Mouse (Mus musculus) embryonic facial prominence, embryonic 13.5 days (tissue): ENCODE results near the gene Csnk1g1. TPM values are rescaled to one million over a fixed set of nuclear protein-coding genes. Genes with fewer than 3 reads are reported as not detected.
A peak's percentile ranks its signal among the peaks of the same experiment; 100 is the strongest.

ENCODE experiments used
- ATAC-seq: fragments of 200-750 bp; cut with Nextera tagmentation; 2 replicates; pipeline ENCODE4 v1.8.0; 2017; ENCODE audit warnings: low read depth; ENCODE audit not compliant: insufficient number of reproducible peaks, insufficient read depth, low FRiP score, low TSS enrichment
- H3K27ac ChIP-seq: fragments of 300-500 bp; sonication (generic); 2 replicates; pipeline ENCODE4 v1.5.1; 2015; ENCODE audit warnings: moderate library complexity, mild to moderate bottlenecking, inconsistent platforms
- H3K27me3 ChIP-seq: fragments of 300-500 bp; sonication (generic); 2 replicates; pipeline ENCODE4 v1.6.1; 2015; ENCODE audit warnings: mild to moderate bottlenecking, inconsistent platforms
- H3K36me3 ChIP-seq: fragments of 300-500 bp; sonication (generic); 2 replicates; pipeline ENCODE4 v1.6.1; 2015; ENCODE audit warnings: mild to moderate bottlenecking, inconsistent platforms
- H3K4me1 ChIP-seq: fragments of 300-500 bp; sonication (generic); 2 replicates; pipeline ENCODE4 v1.6.1; 2015; ENCODE audit warnings: inconsistent platforms
- H3K4me2 ChIP-seq: fragments of 300-500 bp; sonication (generic); 2 replicates; pipeline ENCODE4 v1.6.1; 2015; ENCODE audit warnings: moderate library complexity, mild to moderate bottlenecking, inconsistent platforms
- H3K4me3 ChIP-seq: fragments of 300-500 bp; sonication (generic); 2 replicates; pipeline ENCODE4 v1.5.1; 2015; ENCODE audit warnings: mild to moderate bottlenecking, inconsistent platforms
- H3K9ac ChIP-seq: fragments of 300-500 bp; sonication (generic); 2 replicates; pipeline ENCODE4 v1.6.1; 2015; ENCODE audit warnings: mild to moderate bottlenecking, inconsistent platforms
- H3K9me3 ChIP-seq: fragments of 300-500 bp; sonication (generic); 2 replicates; pipeline ENCODE4 v1.6.1; 2016; ENCODE audit warnings: inconsistent platforms
- WGBS: fragments of 180-500 bp; shearing (Covaris S2); methylation state at CpG from one replicate; pipeline ENCODE4 v1.1.7; 2015; ENCODE audit warnings: mixed read lengths; 5-methylcytosine and 5-hydroxymethylcytosine counted together
- polyA plus RNA-seq: library from polyadenylated mRNA; unstranded; fragments of >200 nt; fragmentation: Nextera tagmentation; extraction: Ambion mirVana; gene quantifications from 2 replicates; pipeline ENCODE4 v1.2.1, GENCODE M21; 2015

The Csnk1g1 gene
- polyA plus RNA-seq, 1 experiment from 2014 or later = 22.8 TPM

DNA sequence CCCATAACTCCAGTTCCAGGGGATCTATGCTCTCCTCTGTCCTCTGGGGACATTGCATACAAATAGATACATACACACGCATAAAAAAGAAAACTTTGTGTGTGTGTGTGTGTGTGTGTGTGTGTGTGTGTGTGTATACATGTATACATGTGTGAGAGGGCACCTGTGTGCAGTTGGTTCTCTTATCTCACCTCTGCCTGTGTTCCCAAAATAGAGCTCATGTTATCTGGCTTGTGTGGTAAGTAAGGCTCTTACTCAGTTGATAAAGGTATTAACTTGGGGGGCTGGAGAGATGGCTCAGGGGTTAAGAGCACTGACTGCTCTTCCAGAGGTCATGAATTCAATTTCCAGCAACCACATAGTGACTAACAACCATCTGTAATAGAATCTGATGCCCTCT lies 8.3 kb downstream of the Csnk1g1 start:
- ATAC-seq = no peak
- H3K27me3 ChIP-seq = no peaks in the 10 kb centered on the region
- H3K4me2 ChIP-seq = no peak overlapping the region
- H3K9ac ChIP-seq = no peak overlapping the region
- no peaks in the 10 kb centered on the region for H3K9me3 ChIP-seq
- H3K4me1 ChIP-seq = no peaks in the 10 kb centered on the region
- WGBS = 89% methylated on average over 1 of the region's 1 CpGs
- H3K4me3 ChIP-seq = no peak overlapping the region
- no peaks in the 10 kb centered on the region for H3K36me3 ChIP-seq
- H3K27ac ChIP-seq = no peak overlapping the region

DNA sequence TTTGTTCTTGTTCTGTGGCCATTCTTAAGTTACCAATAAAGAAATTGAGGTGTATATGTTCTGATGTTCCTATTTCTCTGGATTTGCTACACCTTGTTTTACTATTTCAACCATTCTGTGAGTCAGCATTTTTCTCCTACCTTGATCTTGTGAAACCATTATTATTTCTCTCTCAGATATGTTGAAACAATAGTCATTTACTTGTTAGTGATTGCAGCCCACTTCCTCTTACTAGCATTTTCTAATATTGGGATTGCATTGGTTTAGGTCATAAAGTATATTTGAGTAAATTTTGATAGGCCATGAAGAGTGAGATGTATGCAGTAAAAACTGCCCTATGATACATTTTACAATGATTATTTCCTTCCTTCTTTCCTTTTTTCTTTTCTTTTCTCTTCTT lies 19.7 kb downstream of the Csnk1g1 start:
- Histone ChIP-seq H3K4me1 (no peaks in the 10 kb centered on the region), H3K4me3 (no peak overlapping the region), H3K36me3 (no peaks in the 10 kb centered on the region), H3K4me2 (no peak overlapping the region), H3K9ac (no peak overlapping the region), H3K9me3 (no peaks in the 10 kb centered on the region), H3K27me3 (no peaks in the 10 kb centered on the region), H3K27ac (no peak overlapping the region)
- no peak for ATAC-seq

- no peaks in the 10 kb centered on the region for H3K9me3 ChIP-seq
- H3K36me3 ChIP-seq = no peaks in the 10 kb centered on the region
- no peaks in the 10 kb centered on the region for H3K27me3 ChIP-seq
- H3K9ac ChIP-seq = no peak overlapping the region
- H3K4me3 ChIP-seq = no peak overlapping the region
- no peak for ATAC-seq
- H3K4me2 ChIP-seq = no peak overlapping the region
- H3K27ac ChIP-seq = no peak overlapping the region
- no peaks in the 10 kb centered on the region for H3K4me1 ChIP-seq
These were observed 21.1 kb downstream of the Csnk1g1 start for GRCm38 (mm10) chr9:65929826-65930225.

- no peak for ATAC-seq
- no peaks in the 10 kb centered on the region for H3K9me3 ChIP-seq
- H3K27me3 ChIP-seq = no peaks in the 10 kb centered on the region
- H3K9ac ChIP-seq = no peak overlapping the region
- H3K36me3 ChIP-seq = no peaks in the 10 kb centered on the region
- no peak overlapping the region for H3K27ac ChIP-seq
- no peak overlapping the region for H3K4me3 ChIP-seq
- no peaks in the 10 kb centered on the region for H3K4me1 ChIP-seq
- H3K4me2 ChIP-seq = no peak overlapping the region
- 89% methylated on average over 2 of the region's 2 CpGs for WGBS
These were observed 28.8 kb downstream of the Csnk1g1 start for GRCm38 (mm10) chr9:65937566-65937965.

- H3K4me2 ChIP-seq = no peak overlapping the region
- no peaks in the 10 kb centered on the region for H3K27me3 ChIP-seq
- no peak for ATAC-seq
- H3K9me3 ChIP-seq = no peaks in the 10 kb centered on the region
- H3K9ac ChIP-seq = no peak overlapping the region
- WGBS = 87% methylated on average over 3 of the region's 3 CpGs
- no peaks in the 10 kb centered on the region for H3K4me1 ChIP-seq
- H3K4me3 ChIP-seq = no peak overlapping the region
- no peak overlapping the region for H3K27ac ChIP-seq
- H3K36me3 ChIP-seq = peaks cover 26% of the 10 kb centered on the region
These were observed 42.4 kb downstream of the Csnk1g1 start for GRCm38 (mm10) chr9:65951082-65951587.

- no peak overlapping the region for H3K27ac ChIP-seq
- H3K4me2 ChIP-seq = no peak overlapping the region
- ATAC-seq = no peak
- 63% methylated on average over 3 of the region's 3 CpGs for WGBS
- no peak overlapping the region for H3K9ac ChIP-seq
- H3K4me1 ChIP-seq = peaks cover 12% of the 10 kb centered on the region
- H3K4me3 ChIP-seq = no peak overlapping the region
- H3K9me3 ChIP-seq = no peaks in the 10 kb centered on the region
- H3K36me3 ChIP-seq = no peaks in the 10 kb centered on the region
- H3K27me3 ChIP-seq = no peaks in the 10 kb centered on the region
These were observed 61.3 kb downstream of the Csnk1g1 start for GRCm38 (mm10) chr9:65970009-65970408.

DNA sequence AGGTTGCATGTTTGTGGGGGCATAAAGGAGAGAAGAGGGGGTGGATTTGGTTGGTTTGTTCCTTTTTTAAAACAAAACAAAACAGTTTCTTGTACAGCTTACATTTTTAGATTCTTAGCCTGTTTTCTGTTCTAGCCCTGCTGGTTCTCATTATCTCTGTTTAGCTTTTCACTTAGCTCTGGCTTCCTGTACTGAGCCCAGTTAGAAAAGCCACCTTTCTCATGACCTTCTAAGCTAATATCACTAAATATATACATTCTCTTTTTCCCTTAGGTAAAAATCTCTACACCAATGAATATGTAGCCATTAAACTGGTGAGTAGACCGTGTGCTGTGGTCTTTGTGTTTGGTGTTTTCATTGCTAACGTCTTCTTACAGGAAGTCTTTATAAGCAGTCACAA lies 64.5 kb downstream of the Csnk1g1 start:
- ATAC-seq = no peak
- Histone ChIP-seq H3K4me1 (peaks cover 22% of the 10 kb centered on the region), H3K36me3 (no peaks in the 10 kb centered on the region), H3K4me2 (no peak overlapping the region), H3K9ac (no peak overlapping the region), H3K4me3 (no peak overlapping the region), H3K9me3 (no peaks in the 10 kb centered on the region), H3K27me3 (no peaks in the 10 kb centered on the region), H3K27ac (peak overlapping the region; percentile 48)
- WGBS = 19% methylated on average over 2 of the region's 2 CpGs

DNA sequence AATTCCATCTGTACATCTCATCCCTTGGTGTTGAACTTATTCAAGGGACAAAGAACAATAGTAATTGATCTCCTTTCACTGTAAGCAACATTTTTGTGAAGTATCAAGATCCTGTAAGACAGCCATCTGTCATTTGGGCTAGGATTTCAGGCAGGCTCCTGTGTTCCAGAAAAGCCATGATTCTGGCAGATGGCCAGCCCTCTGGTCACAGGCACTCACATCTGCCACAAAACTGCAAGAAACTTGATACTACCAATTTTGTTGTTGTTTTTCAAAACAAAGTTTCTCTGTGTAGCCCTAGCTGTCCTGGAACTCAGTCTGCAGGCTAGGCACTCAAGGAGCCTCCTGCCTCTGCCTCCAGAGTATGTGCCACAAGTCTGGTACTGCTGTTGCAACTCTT lies 67.2 kb downstream of the Csnk1g1 start:
- no peak for ATAC-seq
- no peak overlapping the region for H3K9ac ChIP-seq
- no peak overlapping the region for H3K27ac ChIP-seq
- peaks cover 22% of the 10 kb centered on the region for H3K4me1 ChIP-seq
- H3K4me3 ChIP-seq = no peak overlapping the region
- H3K27me3 ChIP-seq = no peaks in the 10 kb centered on the region
- no peaks in the 10 kb centered on the region for H3K36me3 ChIP-seq
- H3K4me2 ChIP-seq = no peak overlapping the region
- no peaks in the 10 kb centered on the region for H3K9me3 ChIP-seq

DNA sequence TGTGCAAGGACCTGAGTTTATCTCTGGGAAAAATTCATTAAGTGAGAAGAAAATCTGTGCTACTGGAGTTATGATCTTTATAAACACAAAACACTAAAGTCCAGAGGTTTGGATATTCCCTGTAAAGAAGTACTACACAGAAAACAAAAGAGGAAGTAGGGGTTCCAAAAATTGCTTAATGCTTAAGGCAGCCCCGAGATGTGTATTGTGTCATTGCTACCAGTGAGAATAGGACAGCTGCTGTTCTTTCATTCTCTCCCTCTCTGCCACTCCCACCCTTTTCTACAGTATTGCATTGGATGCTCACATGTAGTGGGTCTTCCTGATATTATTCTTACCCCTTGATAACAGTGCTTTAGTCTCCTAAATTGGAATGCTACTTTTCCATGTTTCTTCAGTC lies 74.1 kb downstream of the Csnk1g1 start:
- no peak overlapping the region for H3K4me3 ChIP-seq
- no peaks in the 10 kb centered on the region for H3K9me3 ChIP-seq
- no peaks in the 10 kb centered on the region for H3K36me3 ChIP-seq
- no peak overlapping the region for H3K27ac ChIP-seq
- no peak overlapping the region for H3K4me2 ChIP-seq
- H3K4me1 ChIP-seq = no peaks in the 10 kb centered on the region
- no peak for ATAC-seq
- H3K9ac ChIP-seq = no peak overlapping the region
- 80% methylated on average over 1 of the region's 1 CpGs for WGBS
- H3K27me3 ChIP-seq = no peaks in the 10 kb centered on the region

DNA sequence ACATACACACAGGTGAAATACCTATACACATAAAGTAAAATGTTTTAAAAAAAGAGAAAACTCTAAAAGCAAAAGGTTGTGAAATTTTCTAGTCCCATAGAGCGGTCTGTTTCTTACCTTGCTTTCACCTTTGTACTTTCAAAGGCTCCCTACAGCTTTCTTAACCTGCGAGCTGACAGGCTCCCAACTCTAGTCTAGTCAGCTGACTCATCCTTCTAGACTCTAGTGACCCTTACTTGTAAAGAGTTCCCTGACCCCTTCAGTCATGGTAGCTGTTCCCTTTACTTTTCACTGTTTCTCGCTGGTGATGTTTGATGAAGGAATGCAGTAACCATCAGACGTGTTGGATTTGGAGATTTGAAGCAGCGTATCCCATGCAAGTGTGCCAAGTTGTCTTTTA lies 78.3 kb downstream of the Csnk1g1 start:
- no peaks in the 10 kb centered on the region for H3K27me3 ChIP-seq
- H3K4me3 ChIP-seq = no peak overlapping the region
- H3K9me3 ChIP-seq = no peaks in the 10 kb centered on the region
- H3K27ac ChIP-seq = no peak overlapping the region
- H3K4me2 ChIP-seq = no peak overlapping the region
- peaks cover 6% of the 10 kb centered on the region; the same call in 1 of the 2 replicates for H3K4me1 ChIP-seq
- no peak for ATAC-seq
- WGBS = 94% methylated on average over 5 of the region's 5 CpGs
- no peak overlapping the region for H3K9ac ChIP-seq
- no peaks in the 10 kb centered on the region for H3K36me3 ChIP-seq

GRCm38 (mm10) chr9:65995603-65996376 lies 87.1 kb downstream of the Csnk1g1 start:
- H3K4me3 ChIP-seq = no peak overlapping the region
- no peaks in the 10 kb centered on the region for H3K9me3 ChIP-seq
- H3K27me3 ChIP-seq = no peaks in the 10 kb centered on the region
- peaks cover 4% of the 10 kb centered on the region; the same call in 1 of the 2 replicates for H3K4me1 ChIP-seq
- no peak overlapping the region for H3K27ac ChIP-seq
- H3K9ac ChIP-seq = no peak overlapping the region
- no peak overlapping the region for H3K4me2 ChIP-seq
- 91% methylated on average over 7 of the region's 7 CpGs for WGBS
- no peak for ATAC-seq
- H3K36me3 ChIP-seq = 0 out of 2 replicates have a peak, but pooled peaks cover 5% of the 10 kb centered on the region

DNA sequence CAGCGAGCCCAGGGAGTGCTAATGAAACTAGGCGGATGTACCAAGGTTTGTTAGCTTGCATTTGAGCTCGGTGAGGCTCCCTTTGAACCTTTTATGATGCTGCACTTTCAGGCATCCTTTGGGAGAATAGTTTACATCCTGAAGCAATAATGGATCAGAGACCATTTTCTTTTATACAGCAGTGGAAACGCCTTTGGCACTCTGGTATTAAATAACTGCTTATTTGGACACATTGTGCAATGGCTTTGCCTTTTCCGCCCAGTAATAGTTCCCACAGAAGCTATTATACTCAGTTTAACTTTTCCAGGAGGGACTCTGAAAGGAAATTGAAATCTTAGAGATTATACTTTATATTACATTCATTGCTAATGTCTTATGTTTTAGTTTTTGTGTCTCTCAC lies 90.2 kb downstream of the Csnk1g1 start:
- H3K9me3 ChIP-seq = no peaks in the 10 kb centered on the region
- H3K9ac ChIP-seq = no peak overlapping the region
- H3K36me3 ChIP-seq = peaks cover 23% of the 10 kb centered on the region
- peaks cover 4% of the 10 kb centered on the region; the same call in 1 of the 2 replicates for H3K4me1 ChIP-seq
- 57% methylated on average over 5 of the region's 5 CpGs for WGBS
- no peak for ATAC-seq
- no peak overlapping the region for H3K4me2 ChIP-seq
- no peaks in the 10 kb centered on the region for H3K27me3 ChIP-seq
- no peak overlapping the region for H3K27ac ChIP-seq
- no peak overlapping the region for H3K4me3 ChIP-seq
